ENCODE assay signal across 22 mouse cellular contexts in genomic region chr6:95053717-95054382, GRCm38 (mm10).
DNase-seq lines count a peak whose midpoint lies in the region; ATAC-seq and TF ChIP-seq lines count a peak whose summit lies in the region.
"Had no signal": no experiment of that assay in that cellular context is flagged by ENCODE, and none has a peak within 500 bp of the region (broad histone marks: within the 10 kb centered on the region; RNA-seq: fewer than 3 reads in every experiment).

No protein-coding gene starts in this region.

- DNase-seq in kidney, postnatal 10 days = peak; percentile 31
- no peak for DNase-seq in kidney, adult 8-10 months
- DNase-seq in ES-CJ7 (ENCODE audit: low read depth, low spot score) (peak; percentile 24), NIH3T3 (ENCODE audit: low read depth) (peak; percentile 5)
- DNase-seq in kidney, postnatal 14 days = peak; percentile 6
- DNase-seq in T-cell, adult 2 months (ENCODE audit: low spot score) = no peak
- DNase-seq in liver, postnatal 0 days = no peak
- DNase-seq: adrenal gland, adult 2 months; cerebellum, adult 11 months; cerebellum, adult 9-11 months; gastrocnemius, postnatal 25 days; heart, adult 2 months; heart, postnatal 14 days; lung, adult 18-20 months had no signal

- no peak overlapping the region for H3K4me2 ChIP-seq in liver, postnatal 0 days (ENCODE audit: low read depth, low read length)
- H3K4me2 ChIP-seq: heart, embryonic 13.5 days; hindbrain, embryonic 12.5 days; limb, embryonic 12.5 days; liver, embryonic 11.5 days; midbrain, embryonic 13.5 days had no signal

- no peaks in the 10 kb centered on the region for H3K4me1 ChIP-seq in liver, postnatal 0 days (ENCODE audit: insufficient read depth)
- H3K4me1 ChIP-seq: forebrain, embryonic 10.5 days; heart, embryonic 13.5 days; hindbrain, embryonic 12.5 days; limb, embryonic 12.5 days; megakaryocyte, embryonic 14.5 days; midbrain, embryonic 13.5 days had no signal

- no peaks in the 10 kb centered on the region for H3K9me3 ChIP-seq in liver, postnatal 0 days (ENCODE audit: low read length)
- H3K9me3 ChIP-seq: forebrain, embryonic 10.5 days; heart, embryonic 13.5 days; hindbrain, embryonic 12.5 days; limb, embryonic 12.5 days; megakaryocyte, embryonic 14.5 days; midbrain, embryonic 13.5 days had no signal

- no peak overlapping the region for H3K9ac ChIP-seq in liver, postnatal 0 days (replicated peaks)
- H3K9ac ChIP-seq: heart, embryonic 13.5 days; hindbrain, embryonic 12.5 days; limb, embryonic 12.5 days; midbrain, embryonic 13.5 days had no signal

- no peak overlapping the region for H3K4me3 ChIP-seq in liver, postnatal 0 days (ENCODE audit: low read depth, low read length)
- H3K4me3 ChIP-seq: forebrain, embryonic 10.5 days; heart, adult 2 months; heart, embryonic 13.5 days; hindbrain, embryonic 12.5 days; limb, embryonic 12.5 days; megakaryocyte, embryonic 14.5 days; midbrain, embryonic 13.5 days had no signal

- no peaks in the 10 kb centered on the region for H3K27me3 ChIP-seq in liver, postnatal 0 days (ENCODE audit: insufficient read depth, low read length)
- H3K27me3 ChIP-seq: hindbrain, embryonic 12.5 days; limb, embryonic 12.5 days; megakaryocyte, embryonic 14.5 days; midbrain, embryonic 13.5 days had no signal

- no peak for TF ChIP-seq CTCF in liver, postnatal 0 days (IDR thresholded peaks at IDR 0.05; ENCODE audit: low read depth)

- no peak for TF ChIP-seq EP300 in liver, postnatal 0 days (IDR thresholded peaks at IDR 0.05; ENCODE audit: low read depth)

- H3K27ac ChIP-seq in liver, postnatal 0 days (ENCODE audit: low read depth) = no peak overlapping the region
- H3K27ac ChIP-seq: forebrain, embryonic 10.5 days; heart, adult 2 months; heart, embryonic 13.5 days; hindbrain, embryonic 12.5 days; limb, embryonic 12.5 days; midbrain, embryonic 13.5 days had no signal

- no peaks in the 10 kb centered on the region for H3K36me3 ChIP-seq in liver, postnatal 0 days (replicated peaks; ENCODE audit: insufficient read depth, low read length)
- H3K36me3 ChIP-seq: forebrain, embryonic 10.5 days; heart, embryonic 13.5 days; hindbrain, embryonic 12.5 days; limb, embryonic 12.5 days; midbrain, embryonic 13.5 days had no signal

- ATAC-seq in liver, postnatal 0 days = no peak
- ATAC-seq: forebrain, embryonic 16.5 days; midbrain, embryonic 13.5 days had no signal

- 37% methylated on average over 9 of the region's 9 CpGs for WGBS in liver, postnatal 0 days (ENCODE audit: insufficient replicate concordance)

Comparison
In these comparisons a context has a peak if more than half of its experiments do, and no peak if none do; other contexts are left out.
1. DNase-seq: peak in kidney, postnatal 10 days (single experiment), ES-CJ7 (single experiment), NIH3T3 (single experiment) and kidney, postnatal 14 days (single experiment); none in kidney, adult 8-10 months (0 of 2), T-cell, adult 2 months (single experiment) and liver, postnatal 0 days (single experiment).